1 mouse cellular context compared by ENCODE assay signal in the genomic region with DNA sequence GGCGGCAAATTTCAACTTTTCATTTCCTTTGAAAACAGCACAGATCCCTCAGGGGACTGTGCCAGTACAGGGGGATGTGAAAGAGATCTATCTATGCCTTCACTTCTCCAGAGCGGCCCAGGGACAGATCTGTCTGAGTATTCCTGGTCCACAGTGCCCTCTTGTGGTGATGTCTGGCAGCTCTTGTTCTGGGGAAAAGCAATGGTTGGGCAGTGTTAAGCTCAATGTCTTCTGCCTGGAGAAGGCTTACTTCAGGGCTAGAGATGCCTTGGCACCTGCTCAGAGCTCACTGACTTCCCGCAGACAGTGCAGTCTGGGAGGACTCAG.
TF ChIP-seq lines count a peak whose summit lies in the region.

No protein-coding gene starts in this region.

TF ChIP-seq in CH12.LX, 34 proteins besides CTCF, POLR2A, EP300 and RAD21 (continued from another document):
- TF ChIP-seq TCF12 (IDR thresholded peaks at IDR 0.05; ENCODE audit: low read depth, low read length) = peak; percentile 39; the same call in 1 of the 2 replicates
- no peak for TF ChIP-seq MXI1 (IDR thresholded peaks at IDR 0.05; ENCODE audit: low read depth, low read length)
- TF ChIP-seq CHD1 (IDR thresholded peaks at IDR 0.05; ENCODE audit: low read depth, low read length) = no peak
- TF ChIP-seq SIN3A (IDR thresholded peaks at IDR 0.05; ENCODE audit: low read length) = no peak
- no peak for TF ChIP-seq ZNF384 (IDR thresholded peaks at IDR 0.05; ENCODE audit: low read depth, low read length)
- peak; percentile 79 for TF ChIP-seq ZC3H11A (IDR thresholded peaks at IDR 0.05; ENCODE audit: low read depth, low read length)
- no peak for TF ChIP-seq POLR2AphosphoS2 (IDR thresholded peaks at IDR 0.05; ENCODE audit: low read depth, low read length)
- TF ChIP-seq MAFK (IDR thresholded peaks at IDR 0.05; ENCODE audit: insufficient replicate concordance, low read length) = no peak
- TF ChIP-seq MYC (IDR thresholded peaks at IDR 0.05; ENCODE audit: low read depth, low read length) = no peak
- no peak for TF ChIP-seq CHD2 (IDR thresholded peaks at IDR 0.05; ENCODE audit: low read length)
- TF ChIP-seq JUN (IDR thresholded peaks at IDR 0.05; ENCODE audit: insufficient read depth, low read depth, low read length) = no peak
- TF ChIP-seq NELFE (IDR thresholded peaks at IDR 0.05; ENCODE audit: low read depth, low read length) = peak; percentile 31; the same call in 1 of the 2 replicates
- no peak for TF ChIP-seq USF1 (IDR thresholded peaks at IDR 0.05; ENCODE audit: low read depth, low read length)
- TF ChIP-seq RCOR1 (conservative IDR thresholded peaks at IDR 0.05; ENCODE audit: low read depth, low read length) = no peak
- TF ChIP-seq UBTF (IDR thresholded peaks at IDR 0.05; ENCODE audit: low read depth, low read length) = no peak
- 0 out of 2 replicates have a peak, but pooled peaks have one; percentile 17 for TF ChIP-seq JUND (conservative IDR thresholded peaks at IDR 0.05; ENCODE audit: low read depth, low read length)
- TF ChIP-seq MEF2A (IDR thresholded peaks at IDR 0.05; ENCODE audit: borderline replicate concordance, low read depth, low read length) = 0 out of 2 replicates have a peak, but pooled peaks have one; percentile 29
- no peak for TF ChIP-seq MAZ (IDR thresholded peaks at IDR 0.05; ENCODE audit: low read depth, low read length)
- TF ChIP-seq HCFC1 (IDR thresholded peaks at IDR 0.05; ENCODE audit: low read depth, low read length) = no peak
- no peak for TF ChIP-seq MAX (IDR thresholded peaks at IDR 0.05; ENCODE audit: low read length)
- no peak for TF ChIP-seq ETS1 (conservative IDR thresholded peaks at IDR 0.05; ENCODE audit: low read depth, low read length)
- TF ChIP-seq SMC3 (IDR thresholded peaks at IDR 0.05; ENCODE audit: low read depth, low read length) = peak; percentile 94
- TF ChIP-seq BHLHE40 (IDR thresholded peaks at IDR 0.05; ENCODE audit: low read depth, low read length) = no peak
- TF ChIP-seq KAT2A (IDR thresholded peaks at IDR 0.05; ENCODE audit: insufficient replicate concordance, low read length) = no peak
- TF ChIP-seq ZMIZ1 (IDR thresholded peaks at IDR 0.05; ENCODE audit: low read depth, low read length) = no peak
- no peak for TF ChIP-seq PAX5 (IDR thresholded peaks at IDR 0.05; ENCODE audit: low read length)
